Mouse (Mus musculus) brain, embryonic 18.5 days (tissue): ENCODE measurements around the gene Shc2.
A peak's percentile ranks its signal among the peaks of the same experiment; 100 is the strongest.

Experiments
- DNase-seq: peaks from one replicate; pipeline ENCODE4 v3.0.0-alpha.2; 2012; ENCODE audit warnings: low read depth, low spot score

Shc2 gene

GRCm38 (mm10) chr10:79637128-79638110, at the start of gene Shc2:
Gene Shc2, minus strand, starts transcription at chr10:79637918.
- DNase-seq: peak; percentile 80

DNA sequence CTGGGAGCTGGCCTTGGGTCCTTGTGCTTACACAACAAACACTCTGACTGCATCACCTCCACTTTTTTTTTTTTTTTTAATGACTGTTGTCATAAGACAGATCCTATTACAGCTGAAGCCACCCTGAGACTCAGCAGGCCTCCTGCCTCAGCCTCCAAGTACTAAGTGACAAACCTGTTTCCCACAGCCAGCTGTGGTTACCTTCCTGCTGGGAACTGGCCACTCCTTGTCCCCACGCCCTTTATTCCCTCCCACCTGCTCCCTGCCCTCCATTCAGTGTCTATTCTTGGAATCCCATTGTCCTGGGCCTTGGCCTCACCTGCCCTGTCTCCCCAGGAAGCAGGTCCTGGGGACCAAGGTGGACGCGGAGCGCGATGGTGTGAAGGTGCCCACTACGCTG, 49.8 kb upstream of the Shc2 start:
- no peak for DNase-seq

GRCm38 (mm10) chr10:79686691-79687090, 49.0 kb upstream of the Shc2 start:
- DNase-seq: no peak

DNA sequence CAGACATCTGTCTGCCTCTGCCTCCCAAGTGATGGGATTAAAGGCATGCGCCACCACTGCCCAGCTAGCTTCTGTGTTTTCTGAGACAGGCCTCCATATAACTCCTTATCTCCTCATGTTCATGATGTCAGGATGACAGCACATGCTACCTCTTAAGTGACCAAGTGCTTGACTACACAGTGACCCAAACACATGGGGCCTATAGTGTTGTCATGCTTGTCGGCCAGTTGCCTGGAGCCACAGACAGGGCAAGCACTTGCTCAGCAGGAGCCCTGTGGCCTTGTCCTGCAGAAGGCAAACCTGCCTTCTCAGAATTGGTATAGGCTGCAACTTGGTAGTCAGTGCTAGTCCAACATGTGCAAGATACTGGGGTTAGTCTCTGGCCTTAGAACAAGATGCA, 48.5 kb upstream of the Shc2 start:
- DNase-seq: no peak

- no peak for DNase-seq
Observed at GRCm38 (mm10) chr10:79684770-79685600, 47.3 kb upstream of the Shc2 start.

- no peak for DNase-seq
Observed at GRCm38 (mm10) chr10:79683726-79684640, 46.3 kb upstream of the Shc2 start.

DNA sequence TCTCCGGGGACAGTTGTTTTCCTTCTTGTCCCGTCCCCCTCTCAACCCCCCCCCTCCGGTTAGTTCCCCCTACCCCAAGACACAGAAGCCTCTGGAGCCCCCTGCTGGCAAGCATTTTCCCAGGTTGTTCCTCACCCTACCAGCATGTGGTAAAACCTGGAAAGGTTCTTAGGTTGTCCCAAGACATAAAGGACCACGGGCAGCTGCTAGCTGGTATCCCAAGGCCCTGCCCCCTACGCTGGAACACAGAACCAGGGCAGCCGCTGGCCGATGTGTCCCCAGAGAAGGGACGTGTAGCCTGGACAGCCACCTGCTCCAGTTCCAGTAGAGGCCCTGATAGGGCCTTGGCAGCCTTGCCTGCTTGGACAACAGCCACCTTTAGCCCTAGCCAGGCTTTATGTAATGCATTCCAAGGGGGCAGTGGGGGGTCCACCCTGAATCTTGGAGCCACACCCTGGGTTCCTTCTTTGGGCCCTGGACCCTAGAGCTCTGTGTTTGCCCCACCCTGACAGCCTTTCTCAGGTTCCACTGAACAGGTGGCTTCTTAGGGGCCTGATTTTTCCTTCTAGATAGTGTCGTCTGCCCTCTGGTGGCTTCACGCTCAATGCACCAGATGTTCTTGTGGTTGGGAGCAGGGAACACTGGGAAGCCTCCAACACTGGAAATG, 45.3 kb upstream of the Shc2 start:
- DNase-seq: no peak

- no peak for DNase-seq
Observed at GRCm38 (mm10) chr10:79682551-79682915, 44.8 kb upstream of the Shc2 start.

DNA sequence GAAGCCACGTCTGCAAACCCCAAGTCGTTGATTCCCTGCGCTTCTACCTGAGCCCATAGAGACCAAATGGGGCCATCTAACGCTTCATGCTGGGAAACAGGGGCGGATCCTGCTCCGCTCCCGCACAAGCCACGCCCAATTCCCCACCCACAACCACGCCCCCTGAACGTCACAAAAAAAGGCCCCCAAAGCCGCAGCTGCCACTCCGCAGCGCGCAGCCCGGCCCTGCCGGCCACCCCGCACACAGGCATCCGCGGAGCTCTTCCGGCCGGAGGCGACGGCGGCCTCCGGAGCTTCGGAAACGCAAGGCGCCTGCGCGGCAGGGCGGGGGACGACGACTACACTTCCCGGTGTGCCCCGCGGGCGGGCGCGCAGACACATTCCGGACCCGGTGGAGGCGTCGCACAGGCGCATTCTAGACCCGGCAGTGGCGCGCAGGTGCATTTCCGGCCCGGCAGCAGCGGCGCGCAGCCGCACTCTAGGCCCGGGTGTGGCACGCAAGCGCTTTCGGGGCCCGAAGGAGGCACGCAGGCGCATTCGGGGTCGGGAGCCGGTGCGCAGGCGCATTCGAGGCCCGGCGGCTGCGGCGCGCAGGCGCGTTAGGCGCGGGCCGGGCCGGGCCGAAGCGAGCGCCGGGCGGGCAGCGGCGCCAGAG, 44.0 kb upstream of the Shc2 start, which contains the start of gene Cdc34:
Cdc34 (plus strand) TSS at position 605 of the 655 bp plus-strand sequence.
- DNase-seq: peak; percentile 99

- no peak for DNase-seq
Observed at GRCm38 (mm10) chr10:79680606-79681495, 43.1 kb upstream of the Shc2 start.

GRCm38 (mm10) chr10:79675346-79676035, 37.8 kb upstream of the Shc2 start:
- DNase-seq: no peak

- no peak for DNase-seq
Observed at GRCm38 (mm10) chr10:79673054-79673453, 35.3 kb upstream of the Shc2 start.

DNA sequence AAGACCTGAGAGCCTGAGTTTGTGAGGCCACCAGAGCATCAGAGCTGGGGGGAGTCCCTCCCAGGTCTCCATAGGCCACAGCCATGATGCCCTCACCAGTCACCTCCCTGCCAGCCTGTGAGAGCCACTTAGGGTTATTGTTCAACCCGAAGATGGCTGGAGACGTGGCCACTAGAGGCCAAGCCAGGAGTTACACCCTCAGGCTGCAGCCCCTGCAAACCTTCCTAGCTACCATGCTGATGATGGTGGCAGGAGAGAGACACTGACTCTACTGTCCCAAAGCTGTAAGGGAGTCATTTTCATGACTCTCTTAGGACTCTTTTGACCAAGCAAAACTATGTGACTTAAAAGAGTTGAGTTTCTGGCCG, 34.4 kb upstream of the Shc2 start:
- DNase-seq: no peak

- no peak for DNase-seq
Observed at GRCm38 (mm10) chr10:79671396-79672087, 33.8 kb upstream of the Shc2 start.

DNA sequence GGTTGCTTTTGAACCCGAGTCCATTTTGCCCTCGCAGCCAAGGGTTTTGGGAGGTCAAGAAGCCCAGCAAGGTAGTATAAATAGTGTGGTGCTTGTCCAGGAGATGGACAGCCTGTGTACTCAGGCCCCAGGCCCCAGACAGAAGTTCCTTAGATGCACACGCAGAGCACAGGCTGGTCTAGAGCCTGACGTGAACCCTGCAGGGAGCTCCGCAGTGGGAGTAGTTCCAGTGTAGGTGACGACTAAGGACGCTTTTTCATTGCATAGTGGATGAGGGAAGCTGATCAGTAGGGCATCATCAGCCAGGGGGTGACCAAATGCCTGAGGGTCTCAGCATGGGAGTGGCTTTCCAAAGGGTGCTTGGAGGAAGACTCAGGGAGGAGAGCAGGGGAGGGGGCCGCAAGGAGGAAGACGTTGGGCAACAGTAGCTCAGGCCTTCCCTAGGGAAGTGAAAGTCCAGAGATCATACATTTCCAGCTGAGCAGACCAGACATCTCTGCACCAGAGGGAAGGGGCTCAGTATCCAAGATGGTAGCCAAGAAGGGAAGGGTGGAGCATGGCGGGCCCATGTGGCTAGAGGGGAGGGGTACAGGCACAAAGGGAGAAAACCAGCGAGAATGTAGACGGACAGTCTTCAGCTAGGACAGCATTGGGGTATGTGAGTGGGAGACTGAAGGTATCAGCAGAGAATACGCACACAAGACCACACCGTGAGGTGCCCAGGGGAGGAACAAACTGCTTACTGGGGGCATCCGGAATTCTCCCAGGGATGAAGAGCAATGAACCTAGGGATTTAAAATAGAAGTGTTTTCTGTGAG, 32.6 kb upstream of the Shc2 start:
- no peak for DNase-seq

- peak; percentile 69 for DNase-seq
Observed at GRCm38 (mm10) chr10:79669576-79670057, 31.9 kb upstream of the Shc2 start.
